Mouse (Mus musculus) spleen, postnatal 0 days (tissue): ENCODE results near the gene Camk2n2. TPM values are rescaled to one million over a fixed set of nuclear protein-coding genes. Genes with fewer than 3 reads are reported as not detected.

Experiments
- microRNA counts: library from miRNA; unstranded; fragments of <30 nt; microRNA quantifications from one replicate; lab custom pipeline; 2015
- polyA plus RNA-seq: library from polyadenylated mRNA; unstranded; fragments of >200 nt; fragmentation: Nextera tagmentation; extraction: Ambion mirVana; gene quantifications from 2 replicates; pipeline ENCODE4 v1.2.1, GENCODE M21; 2015

Camk2n2 gene
- 0.12 and 0.33 TPM in 2 replicates for polyA plus RNA-seq

GRCm38 (mm10) chr16:20621191-20621990 lies at the start of gene Camk2n2:
Gene Camk2n2, minus strand, starts transcription at chr16:20621287.

DNA sequence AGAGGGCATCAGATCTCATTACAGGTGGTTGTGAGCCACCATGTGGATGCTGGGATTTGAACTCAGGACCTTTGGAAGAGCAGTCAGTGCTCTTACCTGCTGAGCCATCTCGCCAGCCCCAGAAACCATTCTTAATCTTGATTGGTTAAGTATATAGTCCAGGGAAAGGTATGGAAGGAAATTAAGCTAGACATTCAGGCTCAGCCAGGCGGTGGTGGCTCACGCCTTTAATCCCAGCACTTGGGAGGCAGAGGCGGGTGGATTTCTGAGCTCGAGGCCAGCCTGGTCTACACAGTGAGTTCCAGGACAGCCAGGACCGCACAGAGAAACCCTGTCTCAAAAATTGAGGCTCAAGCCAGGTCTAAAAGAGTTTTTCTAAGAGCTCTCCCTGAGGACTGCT lies 46.9 kb upstream of the Camk2n2 start, which contains the start of gene Eif4g1:
Gene Eif4g1, plus strand, starts transcription at position 301 of the 400 bp plus-strand sequence.

DNA sequence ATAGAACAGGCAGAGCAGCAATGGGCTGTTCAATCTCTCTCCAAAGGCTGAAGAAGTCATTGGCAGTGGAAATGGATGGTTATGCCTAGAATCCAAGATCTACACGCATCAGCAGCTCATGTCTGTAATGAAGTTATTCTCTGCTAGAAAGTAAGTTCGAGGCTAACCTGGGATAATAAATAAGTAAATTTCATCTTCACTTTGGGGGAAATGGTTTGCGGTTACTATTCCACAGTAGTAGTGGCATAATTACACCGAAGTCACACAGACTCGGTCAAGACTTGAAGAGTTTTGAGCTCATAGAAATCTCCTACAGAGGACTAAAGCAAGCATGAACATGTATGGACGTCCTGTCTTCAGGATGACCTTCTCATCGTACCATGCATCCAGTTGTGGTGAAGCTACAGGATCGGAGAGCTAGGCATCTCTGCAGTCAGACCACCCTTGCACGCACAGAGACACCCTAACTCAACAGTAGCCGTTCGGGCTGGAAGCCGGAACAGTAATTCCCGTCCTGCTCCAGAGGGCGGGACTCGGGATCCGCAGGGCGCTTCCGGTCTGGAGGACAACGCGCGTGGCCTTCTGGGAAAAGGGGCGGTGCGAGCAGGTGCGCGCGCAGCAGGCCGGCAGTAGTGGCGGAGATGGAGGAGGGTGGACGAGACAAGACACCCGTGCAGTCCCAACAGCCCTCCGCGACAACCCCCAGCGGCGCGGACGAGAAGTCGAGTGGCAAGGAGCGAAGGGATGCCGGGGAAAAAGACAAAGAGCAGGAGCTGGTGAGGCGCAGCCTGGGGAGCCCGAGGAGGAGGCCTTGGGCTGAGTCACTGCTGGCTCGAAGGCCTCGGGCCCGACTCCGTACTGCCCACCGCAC lies 30.2 kb upstream of the Camk2n2 start, which contains the start of gene Psmd2:
Gene Psmd2, plus strand, starts transcription at position 577 of the 871 bp plus-strand sequence.

DNA sequence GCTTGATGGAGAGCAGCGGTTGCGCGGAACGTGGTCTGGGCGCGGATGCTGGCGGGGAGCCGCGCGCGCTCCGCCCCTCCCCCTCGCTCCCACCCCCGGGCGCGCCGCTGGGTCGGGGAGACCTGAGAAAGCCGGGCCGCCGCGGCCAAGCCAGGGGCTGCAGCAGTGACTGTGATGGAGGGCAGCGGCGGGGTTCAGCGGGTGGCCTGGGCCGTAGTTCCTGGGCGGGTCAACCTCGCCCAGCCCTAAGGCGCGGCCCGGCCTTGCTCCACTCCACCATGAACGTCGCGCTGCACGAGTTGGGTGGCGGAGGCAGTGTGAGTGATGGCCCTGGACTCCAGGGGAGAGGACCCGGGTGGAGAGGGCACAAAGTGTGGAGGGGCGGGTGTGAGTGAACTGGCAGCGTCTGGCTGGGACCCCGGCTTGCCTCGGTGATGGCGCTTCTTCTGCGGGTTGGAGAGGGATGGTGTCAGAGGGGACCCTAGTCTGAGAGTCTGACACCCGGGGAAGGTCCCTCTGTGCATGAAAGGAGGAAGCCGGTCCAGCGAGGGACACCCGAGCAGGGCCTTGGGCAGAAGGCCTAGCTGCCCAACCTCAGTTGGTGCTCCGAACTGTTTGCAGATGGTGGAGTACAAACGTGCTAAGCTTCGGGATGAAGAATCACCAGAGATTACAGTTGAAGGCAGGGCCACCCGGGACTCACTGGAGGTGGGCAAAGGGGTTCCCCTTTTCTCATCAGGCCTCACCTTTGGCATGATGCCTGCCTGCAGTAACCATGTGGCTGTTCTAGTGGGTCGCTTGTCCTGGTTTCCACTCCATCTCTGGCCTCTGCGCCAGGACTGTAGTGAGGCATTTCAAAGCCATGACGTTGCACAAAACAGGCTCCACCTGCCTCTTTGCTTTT lies 8.9 kb upstream of the Camk2n2 start, which contains the start of gene Ece2:
Gene Ece2, plus strand, starts transcription at position 98 of the 904 bp plus-strand sequence.

GRCm38 (mm10) chr16:20611357-20612227 lies 9.5 kb downstream of the Camk2n2 start, which contains the start of the genes Eef1akmt4, Gm49333 and Alg3:
Gene Eef1akmt4, plus strand, starts transcription at chr16:20611593.
Gene Gm49333, plus strand, starts transcription at chr16:20611610.
Gene Alg3, minus strand, starts transcription at chr16:20611735.

GRCm38 (mm10) chr16:20589366-20589938 lies 31.6 kb downstream of the Camk2n2 start, which contains the start of gene Vwa5b2:
Gene Vwa5b2, plus strand, starts transcription at chr16:20589471.

MicroRNA genes within 50 kb of the gene (microRNA counts, 519-probe panel; counts per million panel counts)
- microRNA mmu-miR-1224 (lab: Ali Mortazavi, UCI) = 6,369 counts per million, percentile 54 among the panel's probes with 10 or more counts

Other genes starting within 250 kb of the Camk2n2 start
- 31.3 and 36.3 TPM in 2 replicates for gene Abcc5, start 194.9 kb downstream of the Camk2n2 start, polyA plus RNA-seq
- 42.9 and 44.8 TPM in 2 replicates for gene Eif2b5, start 122.5 kb downstream of the Camk2n2 start, polyA plus RNA-seq
- gene Dvl3, start 104.3 kb downstream of the Camk2n2 start, polyA plus RNA-seq = 5.3 and 6.5 TPM in 2 replicates
- 274 and 285 TPM in 2 replicates for gene Ap2m1, start 85.8 kb downstream of the Camk2n2 start, polyA plus RNA-seq
- gene Abcf3, start 72.7 kb downstream of the Camk2n2 start, polyA plus RNA-seq = 30.9 and 32.4 TPM in 2 replicates
- gene Vwa5b2, start 31.8 kb downstream of the Camk2n2 start, polyA plus RNA-seq = 0.07 and 0.22 TPM in 2 replicates
- 16.6 and 16.8 TPM in 2 replicates for gene Eef1akmt4, start 9.7 kb downstream of the Camk2n2 start, polyA plus RNA-seq
- gene Gm49333, start 9.7 kb downstream of the Camk2n2 start, polyA plus RNA-seq = not detected in 2 replicates
- gene Alg3, start 9.6 kb downstream of the Camk2n2 start, polyA plus RNA-seq = 16.0 and 16.1 TPM in 2 replicates
- gene Ece2, start 8.5 kb upstream of the Camk2n2 start, polyA plus RNA-seq = 0.06 TPM in 1 of 2 replicates, not detected in the other
- 151 and 154 TPM in 2 replicates for gene Psmd2, start 30.4 kb upstream of the Camk2n2 start, polyA plus RNA-seq
- 82.1 and 83.1 TPM in 2 replicates for gene Eif4g1, start 47.0 kb upstream of the Camk2n2 start, polyA plus RNA-seq
- 1.3 and 3.4 TPM in 2 replicates for gene Fam131a, start 72.0 kb upstream of the Camk2n2 start, polyA plus RNA-seq
- 55.6 and 56.8 TPM in 2 replicates for gene Polr2h, start 96.4 kb upstream of the Camk2n2 start, polyA plus RNA-seq
- gene Clcn2, start 96.5 kb upstream of the Camk2n2 start, polyA plus RNA-seq = 7.5 and 14.1 TPM in 2 replicates
- 0.69 and 1.0 TPM in 2 replicates for gene Chrd, start 111.8 kb upstream of the Camk2n2 start, polyA plus RNA-seq
- 0.23 and 0.34 TPM in 2 replicates for gene Thpo, start 113.2 kb upstream of the Camk2n2 start, polyA plus RNA-seq